Mouse (Mus musculus) adrenal gland, postnatal 14 days (tissue): ENCODE data around the gene Tmem150b. TPM values are rescaled to one million over a fixed set of nuclear protein-coding genes. Genes with fewer than 3 reads are reported as not detected.

Experiments used
- DNase-seq: peaks from one replicate; pipeline ENCODE4 v3.0.0; 2021; ENCODE audit warnings: mixed read lengths
- total RNA-seq: library from RNA; stranded (reverse); gene quantifications from 2 replicates; pipeline ENCODE4 v1.2.3, GENCODE M21; 2021

Gene Tmem150b
- total RNA-seq, 1 experiment from 2014 or later: 0.30 TPM

DNA sequence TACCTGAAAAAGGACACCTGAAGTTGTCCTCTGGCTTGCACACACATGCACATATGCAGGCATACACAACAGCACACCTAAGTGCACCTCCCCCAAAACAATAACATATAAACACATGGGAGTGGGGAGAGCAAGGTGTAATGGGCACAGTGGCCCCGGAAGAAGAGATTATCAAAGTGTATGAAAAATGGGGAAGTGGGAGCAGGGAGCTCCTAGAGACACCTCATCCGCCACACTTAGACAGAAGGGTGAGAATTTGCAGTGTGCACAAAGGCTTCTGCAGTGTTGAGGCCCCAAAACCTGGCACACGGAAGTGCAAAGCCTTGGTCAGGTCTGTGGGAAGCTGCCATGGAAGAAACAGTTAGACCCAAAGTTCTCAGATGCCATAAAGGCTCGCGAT lies 6.0 kb upstream of the Tmem150b start:
- no peak for DNase-seq

- no peak for DNase-seq
Measured at GRCm38 (mm10) chr7:4724359-4724758, 690 bp downstream of the Tmem150b start.

DNA sequence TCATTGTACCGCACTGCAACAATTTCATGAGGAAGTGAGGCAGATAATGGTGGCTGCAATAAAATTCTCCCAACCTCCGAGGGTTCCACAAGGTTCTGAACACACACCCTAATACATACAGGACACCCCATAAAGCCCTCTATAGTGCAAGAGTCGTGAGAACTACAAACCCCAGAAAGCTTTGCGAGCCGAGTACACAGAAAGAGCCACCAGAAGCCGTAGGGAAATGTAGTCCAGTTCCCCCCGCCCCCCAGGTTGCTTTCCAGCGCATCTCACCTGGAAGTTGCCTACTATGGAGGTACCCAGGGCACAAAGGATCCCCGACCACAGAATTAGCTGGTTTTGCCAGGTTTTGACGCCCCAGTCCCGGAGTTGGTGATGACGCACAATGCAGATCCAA lies 1.5 kb downstream of the Tmem150b start:
- peak; percentile 17 for DNase-seq

- DNase-seq: no peak
Measured at GRCm38 (mm10) chr7:4719276-4719675, 5.8 kb downstream of the Tmem150b start.

DNA sequence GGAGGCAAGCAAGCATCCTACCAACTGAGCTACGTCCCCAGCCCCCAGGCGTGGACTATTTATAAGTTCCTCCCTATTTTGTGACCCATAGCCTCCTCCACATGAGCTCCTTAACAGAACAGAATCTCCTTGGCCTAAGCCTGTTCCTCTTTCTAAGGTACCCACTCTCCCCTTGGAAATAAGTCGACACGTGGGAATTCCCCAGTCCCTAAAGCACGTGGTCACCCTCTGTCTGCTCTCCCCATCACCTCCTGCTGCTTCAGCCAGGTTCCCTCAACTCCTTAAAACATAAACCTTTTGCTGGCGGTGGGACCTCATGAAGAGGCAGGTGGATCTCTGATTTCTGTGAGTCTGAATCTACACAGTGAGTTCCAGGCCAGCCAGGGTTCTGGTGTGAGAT lies 8.1 kb downstream of the Tmem150b start:
- DNase-seq: no peak

DNA sequence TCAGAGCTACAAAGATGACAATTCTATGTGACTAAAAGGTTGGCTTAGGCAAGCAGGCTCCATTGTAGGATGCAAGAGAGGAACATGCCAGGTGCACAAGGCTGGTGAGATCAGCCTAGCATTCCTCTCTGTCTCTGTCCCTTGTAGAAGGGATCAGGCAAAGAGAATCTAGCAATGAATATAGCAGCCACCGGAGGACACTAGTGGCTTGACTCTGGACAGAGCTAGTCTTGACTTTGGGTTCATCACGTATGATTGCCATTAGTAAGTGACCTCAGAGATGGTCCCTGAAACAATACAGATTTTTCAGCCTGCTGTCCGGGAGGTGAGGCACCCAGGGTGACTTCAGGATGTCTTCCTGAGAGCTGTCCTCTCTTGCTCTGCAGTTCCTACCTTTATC lies 12.5 kb downstream of the Tmem150b start:
- peak; percentile 39 for DNase-seq

GRCm38 (mm10) chr7:4705098-4705497 lies 20.0 kb downstream of the Tmem150b start:
- peak; percentile 74 for DNase-seq

- no peak for DNase-seq
Measured at GRCm38 (mm10) chr7:4703195-4703594, 21.9 kb downstream of the Tmem150b start.

GRCm38 (mm10) chr7:4702334-4702733 lies 22.7 kb downstream of the Tmem150b start:
- DNase-seq: no peak

DNA sequence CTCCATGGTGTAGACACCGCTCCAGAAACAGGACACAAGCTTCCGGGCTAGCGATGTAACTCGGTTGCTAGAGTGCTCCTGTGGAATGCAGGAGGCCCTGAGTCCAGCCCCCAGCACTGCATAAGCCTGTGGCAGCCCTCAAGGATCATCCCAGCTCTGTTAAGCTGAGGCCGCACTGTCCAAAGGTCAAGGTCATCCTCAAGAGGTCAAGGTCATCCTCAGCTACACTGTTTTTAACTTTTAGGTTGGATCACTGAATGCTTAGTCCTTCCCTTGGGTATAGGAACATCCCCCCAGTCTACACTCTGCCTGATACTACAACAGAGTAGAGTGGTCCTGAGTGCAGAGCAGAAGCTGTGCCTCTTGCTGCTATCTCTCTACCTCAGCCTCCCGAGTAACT lies 32.0 kb downstream of the Tmem150b start:
- DNase-seq: no peak

DNA sequence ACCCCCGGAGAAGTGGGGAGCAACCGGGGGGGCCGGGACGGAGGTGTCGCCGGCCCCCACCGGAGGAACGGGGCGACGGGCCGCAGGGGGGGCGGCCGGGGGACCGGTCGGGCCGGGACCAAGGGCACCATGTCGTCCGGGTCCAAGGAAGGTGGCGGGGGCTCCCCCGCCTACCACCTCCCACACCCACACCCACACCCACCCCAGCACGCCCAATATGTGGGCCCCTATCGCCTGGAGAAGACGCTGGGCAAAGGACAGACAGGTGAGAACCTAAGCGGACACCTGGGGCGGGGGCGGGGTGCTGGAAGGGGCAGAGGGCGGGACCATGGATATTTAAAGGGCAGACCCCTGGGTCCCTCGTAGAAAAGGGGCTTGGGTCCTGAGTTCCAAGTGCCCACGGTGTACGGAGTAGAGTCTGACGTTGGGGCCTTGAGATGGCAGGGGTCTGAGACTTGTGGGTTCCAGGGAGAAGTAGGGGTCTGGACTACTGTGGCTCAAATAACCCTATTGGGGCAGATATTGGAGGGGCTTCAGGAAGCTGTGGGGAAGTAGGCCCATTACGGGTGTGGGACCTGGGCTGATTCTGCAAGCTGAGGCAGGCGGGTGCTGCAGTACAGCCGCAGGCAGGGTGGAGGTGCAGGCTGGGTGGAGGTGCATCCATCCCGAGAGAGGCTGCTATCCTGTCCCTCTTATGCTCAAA lies 33.9 kb downstream of the Tmem150b start:
- DNase-seq: no peak

- DNase-seq: peak; percentile 90
Measured at GRCm38 (mm10) chr7:4690387-4690786, 34.7 kb downstream of the Tmem150b start, which contains the start of gene Brsk1. Gene Brsk1 (plus strand): TSS chr7:4690604.

GRCm38 (mm10) chr7:4684632-4685417 lies 40.2 kb downstream of the Tmem150b start, which contains the start of gene Hspbp1:
Gene Hspbp1 (minus strand): TSS chr7:4685068.
- DNase-seq: peak; percentile 96

DNA sequence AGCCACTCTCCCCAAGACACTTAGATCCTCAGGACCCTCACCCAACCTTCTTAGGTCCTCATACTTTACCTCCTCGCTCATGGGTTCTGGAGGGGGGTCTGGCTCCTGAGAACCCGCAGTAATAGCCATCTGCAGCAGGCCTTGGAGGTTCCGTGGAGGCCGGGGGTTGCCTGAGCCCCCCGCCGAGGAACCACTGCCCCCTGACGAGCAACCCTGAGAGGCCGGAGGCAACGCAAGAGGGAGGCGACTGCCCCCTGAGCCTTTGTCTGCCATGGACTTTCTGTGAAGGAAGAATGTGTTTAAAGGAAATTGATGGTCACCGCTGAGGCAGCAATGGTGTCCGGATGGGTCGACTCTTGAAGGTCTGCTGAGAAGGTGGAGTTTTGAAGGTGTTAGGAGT lies 40.8 kb downstream of the Tmem150b start:
- DNase-seq: no peak

DNA sequence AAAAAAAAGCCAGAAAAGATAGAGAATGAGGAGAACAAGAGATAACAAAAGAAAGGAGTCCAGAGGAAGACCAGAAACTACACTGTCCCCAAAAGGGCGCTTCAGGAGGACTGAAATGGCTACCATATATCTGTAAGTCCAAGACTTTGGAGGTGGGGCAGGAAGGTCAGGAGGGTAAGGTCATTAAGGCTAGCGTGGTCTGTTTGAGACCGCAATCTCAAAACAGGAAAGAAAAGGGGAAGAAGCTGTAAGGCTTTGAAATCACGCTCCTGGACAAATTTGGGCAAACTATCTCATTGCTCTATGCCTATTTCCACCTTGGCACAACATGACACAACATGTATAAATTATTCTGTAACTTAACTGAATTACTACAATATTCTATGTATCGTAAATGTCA lies 41.7 kb downstream of the Tmem150b start:
- DNase-seq: no peak

DNA sequence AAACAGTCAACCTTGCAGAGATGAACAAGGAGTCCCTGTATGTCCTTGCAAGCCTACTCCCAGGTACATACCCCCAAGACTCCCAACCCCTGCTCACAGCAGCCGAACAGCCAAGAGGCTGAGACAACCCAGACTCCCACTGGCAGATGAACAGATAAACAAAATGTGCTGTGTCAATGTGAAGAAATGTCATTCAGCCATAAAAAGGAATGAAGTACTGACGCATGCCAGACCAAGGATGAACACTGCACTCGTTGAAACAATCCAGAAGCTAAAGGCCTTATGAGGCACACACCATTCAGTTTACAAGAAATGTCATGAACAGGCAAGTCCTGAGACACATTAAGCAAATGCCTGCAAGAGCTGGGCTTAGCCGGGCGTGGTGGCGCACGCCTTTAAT lies 49.8 kb downstream of the Tmem150b start:
- no peak for DNase-seq

- DNase-seq: no peak
Measured at GRCm38 (mm10) chr7:4674114-4674731, 50.8 kb downstream of the Tmem150b start.

GRCm38 (mm10) chr7:4671956-4672355 lies 53.1 kb downstream of the Tmem150b start:
- peak; percentile 75 for DNase-seq

GRCm38 (mm10) chr7:4670655-4671255 lies 54.3 kb downstream of the Tmem150b start:
- DNase-seq: no peak

DNA sequence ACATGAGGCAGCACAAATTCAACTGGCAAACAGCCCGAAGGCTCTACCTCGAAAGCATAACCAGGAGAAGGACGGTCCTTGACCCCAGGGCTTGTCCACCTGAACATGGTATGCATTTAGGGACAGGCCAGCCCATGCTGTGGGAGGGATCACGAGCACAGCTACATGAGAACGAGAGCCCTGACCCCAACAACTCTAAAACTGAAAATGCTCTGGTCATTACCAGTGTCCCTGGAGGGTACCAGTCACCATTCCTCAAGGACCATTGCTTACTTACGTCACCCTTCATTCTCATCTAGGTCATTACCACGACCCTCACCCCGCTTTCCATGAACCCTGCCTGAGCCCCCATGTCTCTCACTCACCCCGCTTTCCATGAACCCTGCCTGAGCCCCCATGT lies 55.9 kb downstream of the Tmem150b start:
- no peak for DNase-seq

GRCm38 (mm10) chr7:4668506-4668905 lies 56.5 kb downstream of the Tmem150b start:
- DNase-seq: no peak

DNA sequence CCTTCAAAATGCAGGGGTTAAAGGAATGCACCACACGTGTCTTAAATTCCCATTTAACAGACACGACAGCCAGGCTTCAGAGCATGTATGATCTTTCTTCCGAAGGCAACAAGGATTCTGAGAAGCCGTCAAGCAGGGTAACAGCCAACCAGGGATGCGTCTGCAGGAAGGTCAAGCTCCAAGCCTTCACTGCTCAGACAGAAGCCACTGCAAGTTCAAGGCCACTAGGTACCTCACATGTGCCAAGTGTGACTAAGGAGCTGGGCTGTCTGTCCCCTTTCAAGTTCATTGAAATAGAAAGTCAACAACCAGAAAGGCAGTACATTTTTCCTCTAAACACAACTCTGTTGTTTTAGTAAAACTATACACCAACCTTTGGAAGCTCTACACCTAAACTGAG lies 58.2 kb downstream of the Tmem150b start:
- DNase-seq: peak; percentile 59

GRCm38 (mm10) chr7:4663742-4664141 lies 61.3 kb downstream of the Tmem150b start:
- no peak for DNase-seq
